Mouse (Mus musculus) midbrain, embryonic 11.5 days (tissue): ENCODE measurements around the gene Pdia2. TPM values are rescaled to one million over a fixed set of nuclear protein-coding genes. Genes with fewer than 3 reads are reported as not detected.
A peak's percentile ranks its signal among the peaks of the same experiment; 100 is the strongest.
"Not testable (repeated sequence)": the region's sequence is repeated elsewhere in the genome, so short reads cannot be mapped to it uniquely, and the experiment has no call there.

Experiments
- ATAC-seq: fragments of 200-750 bp; cut with Nextera tagmentation; 2 replicates; pipeline ENCODE4 v1.8.0; 2017; ENCODE audit warnings: moderate TSS enrichment, moderate library complexity; ENCODE audit not compliant: low FRiP score
- DNase-seq: peaks from one replicate; pipeline ENCODE4 v3.0.0; 2015; ENCODE audit warnings: low spot score; ENCODE audit errors: missing footprints
- H3K27ac ChIP-seq: fragments of 300-500 bp; sonication (generic); 2 replicates; pipeline ENCODE4 v1.5.1; 2014; ENCODE audit warnings: low read depth, low read length
- H3K27me3 ChIP-seq: fragments of 300-500 bp; sonication (generic); 2 replicates; pipeline ENCODE4 v1.6.1; 2014; ENCODE audit warnings: mild to moderate bottlenecking, low read length, moderate library complexity, mixed read lengths; ENCODE audit not compliant: control insufficient read depth, insufficient read depth
- H3K36me3 ChIP-seq: fragments of 300-500 bp; sonication (generic); 2 replicates; pipeline ENCODE4 v1.6.1; 2014; ENCODE audit warnings: mild to moderate bottlenecking, low read length, moderate library complexity, mixed read lengths; ENCODE audit not compliant: control insufficient read depth, insufficient read depth
- H3K4me1 ChIP-seq: fragments of 300-500 bp; sonication (generic); 2 replicates; pipeline ENCODE4 v1.6.1; 2014; ENCODE audit warnings: low read length; ENCODE audit not compliant: control insufficient read depth, insufficient read depth
- H3K4me2 ChIP-seq: fragments of 300-500 bp; sonication (generic); 2 replicates; pipeline ENCODE4 v1.6.1; 2014; ENCODE audit warnings: mild to moderate bottlenecking, moderate library complexity
- H3K4me3 ChIP-seq: fragments of 300-500 bp; sonication (generic); 2 replicates; pipeline ENCODE4 v1.5.1; 2014; ENCODE audit warnings: low read depth, low read length
- H3K9ac ChIP-seq: fragments of 300-500 bp; sonication (generic); 2 replicates; pipeline ENCODE4 v1.6.1; 2014; ENCODE audit warnings: low read length
- H3K9me3 ChIP-seq: fragments of 300-500 bp; sonication (generic); 2 replicates; pipeline ENCODE4 v1.6.1; 2016; ENCODE audit warnings: low read length; ENCODE audit not compliant: control insufficient read depth
- whole genome bisulfite sequencing: fragments of 180-500 bp; shearing (Covaris S2); extraction: QIAGEN DNeasy Blood & Tissue Kit; methylation state at CpG from one replicate; pipeline ENCODE4 v1.1.7; 2014; 5-methylcytosine and 5-hydroxymethylcytosine counted together
- polyA plus RNA-seq: library from polyadenylated mRNA; unstranded; fragments of >200 nt; fragmentation: Nextera tagmentation; extraction: Ambion mirVana; gene quantifications from 2 replicates; pipeline ENCODE4 v1.2.1, GENCODE M21; 2014

Gene Pdia2
- polyA plus RNA-seq, 1 experiment from 2014 or later: 0.30 TPM

- H3K27ac ChIP-seq: no peak overlapping the region
- DNase-seq: no peak
- WGBS: 93% methylated on average over 11 of the region's 11 CpGs
- no peak for ATAC-seq
- no peak overlapping the region for H3K4me3 ChIP-seq
- H3K9ac ChIP-seq: no peak overlapping the region
- H3K9me3 ChIP-seq: no peaks in the 10 kb centered on the region
- H3K36me3 ChIP-seq: peaks cover 35% of the 10 kb centered on the region
- no peak overlapping the region for H3K4me2 ChIP-seq
- no peaks in the 10 kb centered on the region for H3K4me1 ChIP-seq
- H3K27me3 ChIP-seq: no peaks in the 10 kb centered on the region
These were observed 10.6 kb downstream of the Pdia2 start for GRCm38 (mm10) chr17:26188091-26188805.

- Histone ChIP-seq H3K9ac (no peak overlapping the region), H3K36me3 (peaks cover 35% of the 10 kb centered on the region), H3K9me3 (no peaks in the 10 kb centered on the region), H3K4me2 (no peak overlapping the region), H3K4me3 (no peak overlapping the region), H3K4me1 (no peaks in the 10 kb centered on the region), H3K27ac (no peak overlapping the region), H3K27me3 (no peaks in the 10 kb centered on the region)
- no peak for DNase-seq
- WGBS: 96% methylated on average over 5 of the region's 5 CpGs
- no peak for ATAC-seq
These were observed 11.3 kb downstream of the Pdia2 start for GRCm38 (mm10) chr17:26187592-26187991.

- no peak for DNase-seq
- Histone ChIP-seq H3K4me3 (no peak overlapping the region), H3K27ac (no peak overlapping the region), H3K36me3 (peaks cover 9% of the 10 kb centered on the region), H3K4me1 (no peaks in the 10 kb centered on the region), H3K27me3 (no peaks in the 10 kb centered on the region), H3K4me2 (no peak overlapping the region), H3K9me3 (no peaks in the 10 kb centered on the region), H3K9ac (no peak overlapping the region)
- ATAC-seq: no peak
- 94% methylated on average over 3 of the region's 3 CpGs for WGBS
These were observed 17.7 kb downstream of the Pdia2 start for GRCm38 (mm10) chr17:26181179-26181578.

- no peak for ATAC-seq
- no peak overlapping the region for H3K9ac ChIP-seq
- H3K27ac ChIP-seq: no peak overlapping the region
- H3K9me3 ChIP-seq: no peaks in the 10 kb centered on the region
- H3K36me3 ChIP-seq: peaks cover 3% of the 10 kb centered on the region
- no peak overlapping the region for H3K4me2 ChIP-seq
- no peak for DNase-seq
- H3K4me1 ChIP-seq: no peaks in the 10 kb centered on the region
- H3K4me3 ChIP-seq: no peak overlapping the region
- no peaks in the 10 kb centered on the region for H3K27me3 ChIP-seq
These were observed 20.3 kb downstream of the Pdia2 start for GRCm38 (mm10) chr17:26178611-26179010.

GRCm38 (mm10) chr17:26175248-26175647, 23.6 kb downstream of the Pdia2 start:
- H3K9me3 ChIP-seq, DNase-seq, H3K4me1 ChIP-seq, H3K27ac ChIP-seq, H3K9ac ChIP-seq, H3K4me2 ChIP-seq, ATAC-seq, H3K36me3 ChIP-seq, H3K27me3 ChIP-seq, H3K4me3 ChIP-seq: not testable (repeated sequence)
- 79% methylated on average over 2 of the region's 2 CpGs for WGBS

GRCm38 (mm10) chr17:26168039-26168438, 30.8 kb downstream of the Pdia2 start:
- no peaks in the 10 kb centered on the region for H3K27me3 ChIP-seq
- DNase-seq (no peak), ATAC-seq (no peak)
- no peak overlapping the region for H3K4me2 ChIP-seq
- WGBS: 91% methylated on average over 2 of the region's 2 CpGs
- no peak overlapping the region for H3K27ac ChIP-seq
- H3K4me3 ChIP-seq: no peak overlapping the region
- H3K36me3 ChIP-seq: no peaks in the 10 kb centered on the region
- H3K9ac ChIP-seq: no peak overlapping the region
- H3K4me1 ChIP-seq: no peaks in the 10 kb centered on the region
- no peaks in the 10 kb centered on the region for H3K9me3 ChIP-seq

GRCm38 (mm10) chr17:26162736-26163135, 36.2 kb downstream of the Pdia2 start:
- Histone ChIP-seq H3K4me1 (no peaks in the 10 kb centered on the region), H3K4me3 (no peak overlapping the region), H3K4me2 (no peak overlapping the region), H3K27ac (no peak overlapping the region), H3K36me3 (no peaks in the 10 kb centered on the region), H3K9ac (no peak overlapping the region), H3K9me3 (no peaks in the 10 kb centered on the region), H3K27me3 (no peaks in the 10 kb centered on the region)
- no peak for ATAC-seq
- 91% methylated on average over 1 of the region's 1 CpGs for WGBS
- DNase-seq: no peak

- H3K4me2 ChIP-seq: no peak overlapping the region
- no peak overlapping the region for H3K9ac ChIP-seq
- H3K27ac ChIP-seq: no peak overlapping the region
- H3K36me3 ChIP-seq: peaks cover 14% of the 10 kb centered on the region; the same call in 1 of the 2 replicates
- 97% methylated on average over 2 of the region's 2 CpGs for WGBS
- H3K27me3 ChIP-seq: no peaks in the 10 kb centered on the region
- ATAC-seq (no peak), DNase-seq (peak; percentile 75)
- no peak overlapping the region for H3K4me3 ChIP-seq
- H3K9me3 ChIP-seq: no peaks in the 10 kb centered on the region
- H3K4me1 ChIP-seq: no peaks in the 10 kb centered on the region
These were observed 46.8 kb downstream of the Pdia2 start for GRCm38 (mm10) chr17:26151886-26152630.

GRCm38 (mm10) chr17:26149056-26149455, 49.8 kb downstream of the Pdia2 start:
- H3K4me3 ChIP-seq: no peak overlapping the region
- ATAC-seq: no peak
- H3K4me1 ChIP-seq: no peaks in the 10 kb centered on the region
- H3K36me3 ChIP-seq: peaks cover 17% of the 10 kb centered on the region; the same call in 1 of the 2 replicates
- no peaks in the 10 kb centered on the region for H3K27me3 ChIP-seq
- H3K9ac ChIP-seq: no peak overlapping the region
- WGBS: 83% methylated on average over 2 of the region's 2 CpGs
- no peak overlapping the region for H3K27ac ChIP-seq
- DNase-seq: no peak
- H3K4me2 ChIP-seq: no peak overlapping the region
- H3K9me3 ChIP-seq: no peaks in the 10 kb centered on the region
